Mouse (Mus musculus) kidney, adult 18-20 months (tissue): ENCODE results near the gene C2cd2l.

ENCODE experiments used
- DNase-seq: peaks from one replicate; pipeline ENCODE4 v3.0.0; 2021

C2cd2l gene

GRCm38 (mm10) chr9:44261388-44261787, 58.7 kb downstream of the C2cd2l start:
- no peak for DNase-seq
